Mouse (Mus musculus): ENCODE measurements around the gene Phykpl. TPM values are rescaled to one million over a fixed set of nuclear protein-coding genes. Genes with fewer than 3 reads are reported as not detected.

Phykpl gene
- polyA plus RNA-seq, 1 experiment from 2014 or later = 23.3 TPM

- DNase-seq = no peak
- no peak for TF ChIP-seq CTCF (IDR thresholded peaks at IDR 0.05; ENCODE audit: low read depth)
- no peak for ATAC-seq (ENCODE audit: insufficient read depth)
Measured at GRCm38 (mm10) chr11:51544413-51544812, 40.1 kb upstream of the Phykpl start.

GRCm38 (mm10) chr11:51545811-51546210 is 38.7 kb upstream of the Phykpl start:
- 39% methylated on average over 4 of the region's 4 CpGs for WGBS
- no peak overlapping the region for H3K27ac ChIP-seq (ENCODE audit: low read depth)
- H3K4me2 ChIP-seq = no peak overlapping the region
- no peaks in the 10 kb centered on the region for H3K36me3 ChIP-seq (ENCODE audit: insufficient read depth)
- ATAC-seq (ENCODE audit: insufficient read depth) = no peak
- H3K27me3 ChIP-seq (ENCODE audit: insufficient read depth, low read length) = no peaks in the 10 kb centered on the region
- no peak overlapping the region for H3K9ac ChIP-seq
- no peak for DNase-seq
- no peaks in the 10 kb centered on the region for H3K9me3 ChIP-seq (ENCODE audit: low read depth, low read length)
- H3K4me3 ChIP-seq (ENCODE audit: low read depth, low read length) = no peak overlapping the region
- peaks cover 2% of the 10 kb centered on the region for H3K4me1 ChIP-seq (ENCODE audit: insufficient read depth)
- no peak for TF ChIP-seq CTCF (IDR thresholded peaks at IDR 0.05; ENCODE audit: low read depth)

More at GRCm38 (mm10) chr11:51544413-51544812, 40.1 kb upstream of the Phykpl start:
- Histone ChIP-seq H3K9me3 (ENCODE audit: low read depth, low read length) (no peaks in the 10 kb centered on the region), H3K27ac (ENCODE audit: low read depth) (no peak overlapping the region), H3K4me2 (no peak overlapping the region), H3K9ac (no peak overlapping the region), H3K4me1 (ENCODE audit: insufficient read depth) (no peaks in the 10 kb centered on the region), H3K27me3 (ENCODE audit: insufficient read depth, low read length) (no peaks in the 10 kb centered on the region), H3K36me3 (ENCODE audit: insufficient read depth) (no peaks in the 10 kb centered on the region), H3K4me3 (ENCODE audit: low read depth, low read length) (no peak overlapping the region)
- WGBS = 54% methylated on average over 2 of the region's 2 CpGs

- no peaks in the 10 kb centered on the region for H3K9me3 ChIP-seq (ENCODE audit: low read depth, low read length)
- no peak overlapping the region for H3K4me3 ChIP-seq (ENCODE audit: low read depth, low read length)
- no peak for TF ChIP-seq CTCF (IDR thresholded peaks at IDR 0.05; ENCODE audit: low read depth)
- H3K27me3 ChIP-seq (ENCODE audit: insufficient read depth, low read length) = no peaks in the 10 kb centered on the region
- H3K27ac ChIP-seq (ENCODE audit: low read depth) = peak overlapping the region; percentile 55
- DNase-seq (peak; percentile 83), ATAC-seq (ENCODE audit: insufficient read depth) (peak; percentile 89)
- H3K4me1 ChIP-seq (ENCODE audit: insufficient read depth) = peaks cover 9% of the 10 kb centered on the region
- peak overlapping the region; percentile 5; the same call in 1 of the 2 replicates for H3K9ac ChIP-seq
- no peak overlapping the region for H3K4me2 ChIP-seq
- H3K36me3 ChIP-seq (ENCODE audit: insufficient read depth) = no peaks in the 10 kb centered on the region
- 29% methylated on average over 5 of the region's 5 CpGs for WGBS
Measured at GRCm38 (mm10) chr11:51551253-51551652, 33.3 kb upstream of the Phykpl start.

GRCm38 (mm10) chr11:51552091-51552490 is 32.5 kb upstream of the Phykpl start:
- Histone ChIP-seq H3K4me2 (no peak overlapping the region), H3K36me3 (ENCODE audit: insufficient read depth) (no peaks in the 10 kb centered on the region), H3K4me3 (ENCODE audit: low read depth, low read length) (no peak overlapping the region), H3K9me3 (ENCODE audit: low read depth, low read length) (no peaks in the 10 kb centered on the region), H3K27ac (ENCODE audit: low read depth) (no peak overlapping the region), H3K27me3 (ENCODE audit: insufficient read depth, low read length) (no peaks in the 10 kb centered on the region), H3K4me1 (ENCODE audit: insufficient read depth) (peaks cover 9% of the 10 kb centered on the region), H3K9ac (no peak overlapping the region)
- no peak for DNase-seq
- no peak for TF ChIP-seq CTCF (IDR thresholded peaks at IDR 0.05; ENCODE audit: low read depth)
- no peak for ATAC-seq (ENCODE audit: insufficient read depth)
- 49% methylated on average over 3 of the region's 3 CpGs for WGBS

GRCm38 (mm10) chr11:51554590-51554989 is 30.0 kb upstream of the Phykpl start:
- H3K4me3 ChIP-seq (ENCODE audit: low read depth, low read length) = no peak overlapping the region
- H3K9me3 ChIP-seq (ENCODE audit: low read depth, low read length) = no peaks in the 10 kb centered on the region
- DNase-seq (peak; percentile 47), ATAC-seq (ENCODE audit: insufficient read depth) (no peak)
- H3K4me1 ChIP-seq (ENCODE audit: insufficient read depth) = peaks cover 9% of the 10 kb centered on the region
- no peaks in the 10 kb centered on the region for H3K27me3 ChIP-seq (ENCODE audit: insufficient read depth, low read length)
- 59% methylated on average over 10 of the region's 10 CpGs for WGBS
- TF ChIP-seq CTCF (IDR thresholded peaks at IDR 0.05; ENCODE audit: low read depth) = no peak
- H3K4me2 ChIP-seq = peak overlapping the region; percentile 23; the same call in 1 of the 2 replicates
- no peaks in the 10 kb centered on the region for H3K36me3 ChIP-seq (ENCODE audit: insufficient read depth)
- H3K9ac ChIP-seq = no peak overlapping the region
- no peak overlapping the region for H3K27ac ChIP-seq (ENCODE audit: low read depth)

- no peaks in the 10 kb centered on the region for H3K36me3 ChIP-seq (ENCODE audit: insufficient read depth)
- peak overlapping the region; percentile 23; the same call in 1 of the 2 replicates for H3K4me2 ChIP-seq
- H3K9me3 ChIP-seq (ENCODE audit: low read depth, low read length) = no peaks in the 10 kb centered on the region
- DNase-seq = no peak
- no peak overlapping the region for H3K9ac ChIP-seq
- 45% methylated on average over 2 of the region's 2 CpGs for WGBS
- ATAC-seq (ENCODE audit: insufficient read depth) = no peak
- H3K4me3 ChIP-seq (ENCODE audit: low read depth, low read length) = no peak overlapping the region
- no peak overlapping the region for H3K27ac ChIP-seq (ENCODE audit: low read depth)
- no peak for TF ChIP-seq CTCF (IDR thresholded peaks at IDR 0.05; ENCODE audit: low read depth)
- H3K4me1 ChIP-seq (ENCODE audit: insufficient read depth) = peaks cover 9% of the 10 kb centered on the region
- H3K27me3 ChIP-seq (ENCODE audit: insufficient read depth, low read length) = no peaks in the 10 kb centered on the region
Measured at GRCm38 (mm10) chr11:51555066-51555465, 29.5 kb upstream of the Phykpl start.

GRCm38 (mm10) chr11:51563276-51563675 is 21.3 kb upstream of the Phykpl start:
- WGBS = 85% methylated on average over 1 of the region's 1 CpGs
- no peak overlapping the region for H3K4me2 ChIP-seq
- H3K27me3 ChIP-seq (ENCODE audit: insufficient read depth, low read length) = no peaks in the 10 kb centered on the region
- no peak overlapping the region for H3K9ac ChIP-seq
- H3K9me3 ChIP-seq (ENCODE audit: low read depth, low read length) = no peaks in the 10 kb centered on the region
- DNase-seq (no peak), ATAC-seq (ENCODE audit: insufficient read depth) (no peak)
- no peak for TF ChIP-seq CTCF (IDR thresholded peaks at IDR 0.05; ENCODE audit: low read depth)
- H3K36me3 ChIP-seq (ENCODE audit: insufficient read depth) = no peaks in the 10 kb centered on the region
- H3K27ac ChIP-seq (ENCODE audit: low read depth) = no peak overlapping the region
- H3K4me3 ChIP-seq (ENCODE audit: low read depth, low read length) = no peak overlapping the region
- no peaks in the 10 kb centered on the region for H3K4me1 ChIP-seq (ENCODE audit: insufficient read depth)

- Histone ChIP-seq H3K4me2 (no peak overlapping the region), H3K9ac (no peak overlapping the region), H3K4me1 (ENCODE audit: insufficient read depth) (no peaks in the 10 kb centered on the region), H3K27ac (ENCODE audit: low read depth) (no peak overlapping the region), H3K27me3 (ENCODE audit: insufficient read depth, low read length) (no peaks in the 10 kb centered on the region), H3K4me3 (ENCODE audit: low read depth, low read length) (no peak overlapping the region), H3K9me3 (ENCODE audit: low read depth, low read length) (no peaks in the 10 kb centered on the region), H3K36me3 (ENCODE audit: insufficient read depth) (no peaks in the 10 kb centered on the region)
- no peak for TF ChIP-seq CTCF (IDR thresholded peaks at IDR 0.05; ENCODE audit: low read depth)
- no peak for ATAC-seq (ENCODE audit: insufficient read depth)
- 44% methylated on average over 3 of the region's 3 CpGs for WGBS
- DNase-seq = no peak
Measured at GRCm38 (mm10) chr11:51565062-51565461, 19.5 kb upstream of the Phykpl start.
